Mouse (Mus musculus): ENCODE data around the gene Insl3. TPM values are rescaled to one million over a fixed set of nuclear protein-coding genes. Genes with fewer than 3 reads are reported as not detected.
A peak's percentile ranks its signal among the peaks of the same experiment; 100 is the strongest.

The Insl3 gene
- polyA plus RNA-seq, 1 experiment from 2014 or later, result not detected

DNA sequence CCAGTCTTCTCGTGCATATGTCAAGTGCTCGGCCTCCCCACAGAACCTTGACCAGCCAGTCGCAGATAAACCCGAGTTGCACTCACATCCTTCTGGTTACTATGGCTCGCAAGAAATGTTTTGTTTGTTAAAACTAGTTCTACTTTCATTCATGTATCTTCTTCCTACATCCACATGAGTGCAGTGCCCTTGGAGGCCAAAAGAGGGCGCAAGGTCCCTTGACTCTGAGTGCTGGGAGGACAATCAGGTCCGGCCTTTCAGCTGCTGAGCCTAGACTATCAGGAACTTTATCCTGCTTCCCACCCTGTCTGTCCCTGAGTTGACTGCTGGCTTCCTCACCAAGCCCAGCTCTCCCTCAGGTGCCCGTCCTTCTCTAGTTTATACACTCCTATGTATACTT lies 18.9 kb downstream of the Insl3 start:
- WGBS, result 39% methylated on average over 8 of the region's 8 CpGs
- Histone ChIP-seq H3K4me2 (ENCODE audit: low read length) (no peak overlapping the region), H3K9me3 (ENCODE audit: control insufficient read depth, low read length) (no peaks in the 10 kb centered on the region), H3K27ac (replicated peaks; ENCODE audit: low read depth, low read length) (no peak overlapping the region), H3K4me3 (replicated peaks; ENCODE audit: low read depth, low read length) (no peak overlapping the region), H3K36me3 (ENCODE audit: control insufficient read depth, insufficient read depth, low read length) (peaks cover 36% of the 10 kb centered on the region), H3K27me3 (ENCODE audit: control insufficient read depth, insufficient read depth, low read length) (peaks cover 6% of the 10 kb centered on the region; the same call in 1 of the 2 replicates), H3K9ac (replicated peaks; ENCODE audit: low read length) (no peak overlapping the region), H3K4me1 (ENCODE audit: control insufficient read depth, insufficient read depth, low read length) (peaks cover 7% of the 10 kb centered on the region; the same call in 1 of the 2 replicates)
- peak; percentile 71 for DNase-seq
- no peak for ATAC-seq (ENCODE audit: low FRiP score, low TSS enrichment)

DNA sequence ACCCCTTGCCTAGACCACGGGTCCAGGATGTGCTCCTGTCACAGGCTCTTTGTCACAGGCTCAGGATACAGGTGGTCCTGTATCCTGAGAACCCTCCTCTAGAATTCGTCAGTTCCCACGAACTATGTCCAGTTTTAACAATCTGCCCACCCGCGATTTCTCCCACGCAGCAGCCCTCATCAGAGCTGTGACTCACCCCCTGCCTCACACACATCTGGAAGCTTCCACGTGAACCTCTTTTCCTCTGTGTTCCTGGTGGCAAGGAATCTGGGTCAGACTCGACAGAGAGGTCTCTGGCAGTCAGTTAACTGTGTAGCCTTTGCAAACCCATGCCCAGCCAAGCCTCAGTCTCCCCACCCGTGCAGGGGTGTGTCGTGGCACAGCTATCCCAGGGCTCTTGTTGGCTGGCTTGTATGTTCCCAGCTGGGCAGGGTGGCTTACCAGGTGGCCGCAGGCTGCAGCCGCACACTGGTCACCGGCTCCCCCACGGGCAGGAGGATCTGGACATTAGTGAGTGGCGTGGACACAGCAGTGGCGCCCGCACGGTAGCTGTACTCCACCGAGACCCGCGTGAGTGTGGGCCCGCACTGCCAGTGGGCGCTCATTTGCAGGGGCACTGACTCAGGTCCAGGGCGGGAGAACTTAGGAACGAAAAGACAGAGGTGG lies 20.3 kb downstream of the Insl3 start:
- WGBS, result 43% methylated on average over 25 of the region's 25 CpGs
- no peak overlapping the region for H3K27ac ChIP-seq (replicated peaks; ENCODE audit: low read depth, low read length)
- no peak overlapping the region for H3K4me3 ChIP-seq (replicated peaks; ENCODE audit: low read depth, low read length)
- peaks cover 7% of the 10 kb centered on the region; the same call in 1 of the 2 replicates for H3K4me1 ChIP-seq (ENCODE audit: control insufficient read depth, insufficient read depth, low read length)
- no peak for DNase-seq
- H3K9me3 ChIP-seq (ENCODE audit: control insufficient read depth, low read length), result no peaks in the 10 kb centered on the region
- peaks cover 50% of the 10 kb centered on the region for H3K36me3 ChIP-seq (ENCODE audit: control insufficient read depth, insufficient read depth, low read length)
- 0 out of 2 replicates have a peak, but pooled peaks cover 3% of the 10 kb centered on the region for H3K27me3 ChIP-seq (ENCODE audit: control insufficient read depth, insufficient read depth, low read length)
- H3K9ac ChIP-seq (replicated peaks; ENCODE audit: low read length), result no peak overlapping the region
- H3K4me2 ChIP-seq (ENCODE audit: low read length), result no peak overlapping the region
- peak; percentile 25 for ATAC-seq (ENCODE audit: low FRiP score, low TSS enrichment)

DNA sequence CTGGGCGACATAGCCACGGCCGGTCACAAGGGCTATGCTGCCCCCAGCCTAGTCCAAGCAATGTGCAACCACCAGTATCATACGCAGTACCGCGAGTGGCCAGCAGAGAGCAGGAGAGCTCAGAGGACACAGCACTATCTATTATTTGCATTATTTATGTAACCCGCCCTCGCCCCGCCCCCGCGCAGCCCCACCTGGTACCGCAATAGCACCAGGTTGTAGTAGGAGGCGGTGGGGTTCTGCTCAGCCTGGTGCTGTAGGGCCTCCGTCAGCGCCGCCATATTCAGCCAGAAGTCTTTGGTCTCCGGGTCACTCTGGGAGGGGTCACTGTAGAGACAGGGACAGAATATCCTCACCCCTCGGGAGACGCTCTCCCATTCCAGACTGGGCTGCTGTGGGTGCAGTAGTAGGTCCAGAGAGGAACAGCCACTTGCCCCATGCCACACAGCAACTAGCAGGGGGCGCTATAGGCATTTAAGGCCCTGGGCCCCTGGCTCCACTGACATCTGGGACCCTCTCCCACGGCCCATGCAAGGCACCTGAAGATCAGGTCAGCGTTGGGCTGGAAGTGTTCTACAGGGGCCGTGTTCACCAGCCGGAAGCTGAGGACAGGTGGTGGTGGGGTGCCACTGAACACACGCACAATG lies 20.9 kb downstream of the Insl3 start:
- WGBS, result 19% methylated on average over 25 of the region's 25 CpGs
- peaks cover 56% of the 10 kb centered on the region for H3K36me3 ChIP-seq (ENCODE audit: control insufficient read depth, insufficient read depth, low read length)
- DNase-seq (peak; percentile 92), ATAC-seq (ENCODE audit: low FRiP score, low TSS enrichment) (peak; percentile 70)
- H3K4me3 ChIP-seq (replicated peaks; ENCODE audit: low read depth, low read length), result no peak overlapping the region; the same call in 1 of the 2 replicates
- 0 out of 2 replicates have a peak, but pooled peaks cover 3% of the 10 kb centered on the region for H3K27me3 ChIP-seq (ENCODE audit: control insufficient read depth, insufficient read depth, low read length)
- peaks cover 7% of the 10 kb centered on the region; the same call in 1 of the 2 replicates for H3K4me1 ChIP-seq (ENCODE audit: control insufficient read depth, insufficient read depth, low read length)
- H3K9ac ChIP-seq (replicated peaks; ENCODE audit: low read length), result 0 out of 2 replicates have a peak overlapping the region, but pooled peaks have one; percentile 26
- no peaks in the 10 kb centered on the region for H3K9me3 ChIP-seq (ENCODE audit: control insufficient read depth, low read length)
- H3K27ac ChIP-seq (replicated peaks; ENCODE audit: low read depth, low read length), result no peak overlapping the region
- peak overlapping the region; percentile 47 for H3K4me2 ChIP-seq (ENCODE audit: low read length)

DNA sequence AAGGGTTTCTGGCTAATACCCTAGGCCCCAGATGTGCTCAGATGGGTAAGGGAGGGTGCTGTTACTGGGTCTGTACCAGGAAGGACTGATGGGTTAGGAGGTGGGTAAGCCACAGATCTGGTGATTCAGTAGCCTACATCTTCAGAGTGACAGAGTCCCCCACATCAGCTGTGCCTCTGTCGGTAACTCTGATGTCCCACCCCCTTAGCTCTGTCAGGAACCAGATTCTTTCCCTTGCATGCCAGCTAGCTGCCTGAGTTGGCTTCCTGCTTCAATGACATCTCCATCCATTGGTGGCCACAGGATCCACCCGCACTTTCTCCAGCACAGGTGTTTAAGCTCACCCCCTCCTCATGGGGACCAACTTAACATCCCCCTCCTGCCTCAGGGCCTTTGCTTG lies 22.6 kb downstream of the Insl3 start:
- no peak overlapping the region for H3K4me2 ChIP-seq (ENCODE audit: low read length)
- H3K27ac ChIP-seq (replicated peaks; ENCODE audit: low read depth, low read length), result no peak overlapping the region
- peaks cover 7% of the 10 kb centered on the region; the same call in 1 of the 2 replicates for H3K4me1 ChIP-seq (ENCODE audit: control insufficient read depth, insufficient read depth, low read length)
- no peaks in the 10 kb centered on the region for H3K9me3 ChIP-seq (ENCODE audit: control insufficient read depth, low read length)
- 85% methylated on average over 2 of the region's 2 CpGs for WGBS
- H3K27me3 ChIP-seq (ENCODE audit: control insufficient read depth, insufficient read depth, low read length), result 0 out of 2 replicates have a peak, but pooled peaks cover 3% of the 10 kb centered on the region
- peaks cover 71% of the 10 kb centered on the region for H3K36me3 ChIP-seq (ENCODE audit: control insufficient read depth, insufficient read depth, low read length)
- no peak for DNase-seq
- ATAC-seq (ENCODE audit: low FRiP score, low TSS enrichment), result no peak
- H3K9ac ChIP-seq (replicated peaks; ENCODE audit: low read length), result no peak overlapping the region
- H3K4me3 ChIP-seq (replicated peaks; ENCODE audit: low read depth, low read length), result no peak overlapping the region

DNA sequence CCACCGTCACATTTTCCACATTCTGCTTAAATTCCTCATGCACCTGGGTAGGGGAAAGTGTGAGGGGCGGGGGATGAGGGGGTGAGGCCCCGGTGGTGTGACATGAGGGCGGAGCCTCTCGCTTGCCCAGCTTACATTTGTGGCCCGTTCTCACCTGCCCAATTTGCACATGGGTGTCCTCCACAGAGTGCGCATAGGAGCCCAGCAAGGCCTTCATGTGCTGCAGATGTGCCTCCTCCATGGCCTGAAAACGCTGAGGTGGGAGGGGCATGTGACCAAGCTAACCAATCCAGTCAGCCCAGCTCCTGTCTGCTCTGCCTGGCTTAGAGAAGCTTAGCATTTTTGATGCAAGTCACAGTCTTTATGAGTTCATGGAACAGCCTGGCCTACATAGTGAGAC lies 26.5 kb downstream of the Insl3 start:
- WGBS, result 60% methylated on average over 8 of the region's 8 CpGs
- ATAC-seq (ENCODE audit: low FRiP score, low TSS enrichment) (no peak), DNase-seq (peak; percentile 36)
- Histone ChIP-seq H3K9ac (replicated peaks; ENCODE audit: low read length) (no peak overlapping the region), H3K27me3 (ENCODE audit: control insufficient read depth, insufficient read depth, low read length) (no peaks in the 10 kb centered on the region), H3K4me1 (ENCODE audit: control insufficient read depth, insufficient read depth, low read length) (peaks cover 27% of the 10 kb centered on the region), H3K4me2 (ENCODE audit: low read length) (no peak overlapping the region), H3K4me3 (replicated peaks; ENCODE audit: low read depth, low read length) (no peak overlapping the region), H3K27ac (replicated peaks; ENCODE audit: low read depth, low read length) (no peak overlapping the region), H3K36me3 (ENCODE audit: control insufficient read depth, insufficient read depth, low read length) (peaks cover 71% of the 10 kb centered on the region), H3K9me3 (ENCODE audit: control insufficient read depth, low read length) (no peaks in the 10 kb centered on the region)

DNA sequence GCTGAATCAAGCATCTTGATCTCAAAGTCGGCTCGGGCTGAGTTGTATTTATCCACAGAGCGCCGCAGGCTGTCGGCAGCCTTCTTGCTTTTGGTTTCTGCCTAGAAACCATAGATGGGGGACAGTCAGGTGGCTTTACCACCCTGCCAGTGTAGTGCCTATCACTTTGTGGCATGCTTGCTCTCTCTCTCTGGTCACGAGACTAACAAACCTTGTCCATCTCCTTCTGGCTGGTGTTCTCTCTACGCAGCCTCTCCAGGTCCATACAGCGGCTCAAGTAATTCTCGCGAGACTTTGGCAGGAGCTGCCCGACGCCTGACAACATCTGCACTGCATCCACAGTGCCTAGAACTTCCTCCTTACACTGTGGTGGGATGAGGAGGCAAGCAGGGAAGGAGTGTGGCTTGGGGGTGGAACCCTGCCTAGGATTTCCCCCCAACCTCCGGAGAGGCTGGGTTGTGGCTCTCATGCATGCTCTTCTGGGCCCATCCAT lies 27.6 kb downstream of the Insl3 start:
- WGBS, result 90% methylated on average over 13 of the region's 13 CpGs
- no peak for DNase-seq
- H3K36me3 ChIP-seq (ENCODE audit: control insufficient read depth, insufficient read depth, low read length), result peaks cover 64% of the 10 kb centered on the region

DNA sequence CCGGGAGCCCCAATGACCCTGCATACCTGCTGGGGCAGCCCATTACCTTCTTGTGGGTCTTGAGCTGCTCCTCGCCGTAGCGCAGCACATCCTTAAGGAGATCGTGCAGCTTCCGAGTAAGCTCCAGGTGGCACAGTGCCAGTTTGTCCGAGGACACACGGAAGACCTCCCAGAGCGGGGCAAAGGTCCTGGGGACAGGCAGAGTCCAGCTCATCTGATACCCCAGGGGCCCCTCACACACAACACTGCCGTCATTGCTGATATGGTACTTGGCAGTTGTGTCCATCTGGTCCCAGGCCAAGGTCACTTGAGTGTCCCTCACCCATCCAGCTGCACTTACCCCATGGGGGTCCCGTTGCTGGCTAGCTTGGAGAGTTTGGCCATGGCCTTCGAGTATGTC lies 28.1 kb downstream of the Insl3 start:
- Histone ChIP-seq H3K9me3 (ENCODE audit: control insufficient read depth, low read length) (no peaks in the 10 kb centered on the region), H3K4me1 (ENCODE audit: control insufficient read depth, insufficient read depth, low read length) (peaks cover 40% of the 10 kb centered on the region), H3K4me2 (ENCODE audit: low read length) (no peak overlapping the region), H3K27ac (replicated peaks; ENCODE audit: low read depth, low read length) (no peak overlapping the region), H3K9ac (replicated peaks; ENCODE audit: low read length) (no peak overlapping the region), H3K4me3 (replicated peaks; ENCODE audit: low read depth, low read length) (no peak overlapping the region), H3K27me3 (ENCODE audit: control insufficient read depth, insufficient read depth, low read length) (no peaks in the 10 kb centered on the region), H3K36me3 (ENCODE audit: control insufficient read depth, insufficient read depth, low read length) (peaks cover 60% of the 10 kb centered on the region)
- 91% methylated on average over 12 of the region's 12 CpGs for WGBS
- ATAC-seq (ENCODE audit: low FRiP score, low TSS enrichment), result no peak
- DNase-seq, result no peak

More for the DNA sequence above, 27.6 kb downstream of the Insl3 start:
- Histone ChIP-seq H3K27me3 (ENCODE audit: control insufficient read depth, insufficient read depth, low read length) (no peaks in the 10 kb centered on the region), H3K9ac (replicated peaks; ENCODE audit: low read length) (no peak overlapping the region), H3K9me3 (ENCODE audit: control insufficient read depth, low read length) (no peaks in the 10 kb centered on the region), H3K4me1 (ENCODE audit: control insufficient read depth, insufficient read depth, low read length) (peaks cover 37% of the 10 kb centered on the region), H3K4me2 (ENCODE audit: low read length) (no peak overlapping the region), H3K4me3 (replicated peaks; ENCODE audit: low read depth, low read length) (no peak overlapping the region), H3K27ac (replicated peaks; ENCODE audit: low read depth, low read length) (no peak overlapping the region)
- no peak for ATAC-seq (ENCODE audit: low FRiP score, low TSS enrichment)

DNA sequence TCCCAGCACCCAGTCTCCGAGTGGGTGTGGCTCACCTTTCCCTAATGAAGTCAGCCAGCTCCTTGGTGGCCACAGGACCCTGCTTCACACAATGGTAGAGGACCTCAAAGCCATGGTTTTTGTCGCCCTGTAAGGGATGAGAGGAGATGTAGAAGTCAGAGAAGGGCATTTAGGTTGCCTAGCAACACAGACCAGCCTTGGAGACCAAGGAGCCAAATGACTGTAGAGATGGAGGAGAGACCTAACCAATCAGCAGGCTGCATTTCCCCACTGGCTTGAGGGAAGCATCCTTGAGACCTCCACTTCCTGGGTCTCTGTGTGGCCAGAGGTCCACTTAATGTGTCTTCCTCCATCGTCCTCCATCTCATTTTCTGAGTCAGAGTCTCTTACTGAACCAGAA lies 29.2 kb downstream of the Insl3 start:
- Histone ChIP-seq H3K9me3 (ENCODE audit: control insufficient read depth, low read length) (no peaks in the 10 kb centered on the region), H3K4me3 (replicated peaks; ENCODE audit: low read depth, low read length) (no peak overlapping the region), H3K27ac (replicated peaks; ENCODE audit: low read depth, low read length) (no peak overlapping the region), H3K4me1 (ENCODE audit: control insufficient read depth, insufficient read depth, low read length) (peaks cover 45% of the 10 kb centered on the region), H3K9ac (replicated peaks; ENCODE audit: low read length) (no peak overlapping the region), H3K36me3 (ENCODE audit: control insufficient read depth, insufficient read depth, low read length) (peaks cover 48% of the 10 kb centered on the region), H3K4me2 (ENCODE audit: low read length) (no peak overlapping the region), H3K27me3 (ENCODE audit: control insufficient read depth, insufficient read depth, low read length) (no peaks in the 10 kb centered on the region)
- WGBS, result 26% methylated on average over 3 of the region's 3 CpGs
- ATAC-seq (ENCODE audit: low FRiP score, low TSS enrichment), result no peak
- DNase-seq, result peak; percentile 49

Measured in midbrain, embryonic 14.5 days (tissue).